Mouse (Mus musculus) 416B (cell line): Measurements from ENCODE around the gene Tex14.
A peak's percentile ranks its signal among the peaks of the same experiment; 100 is the strongest.
"Not testable (repeated sequence)": the region's sequence is repeated elsewhere in the genome, so short reads cannot be mapped to it uniquely, and the experiment has no call there.

ENCODE experiments used
- DNase-seq: peaks from one replicate; pipeline ENCODE4 v3.0.0; 2011; ENCODE audit warnings: low read depth

Gene Tex14

GRCm38 (mm10) chr11:87426450-87427250 lies 21.8 kb downstream of the Tex14 start:
- peak; percentile 99 for DNase-seq

GRCm38 (mm10) chr11:87427273-87428050 lies 22.6 kb downstream of the Tex14 start:
- DNase-seq: no peak

DNA sequence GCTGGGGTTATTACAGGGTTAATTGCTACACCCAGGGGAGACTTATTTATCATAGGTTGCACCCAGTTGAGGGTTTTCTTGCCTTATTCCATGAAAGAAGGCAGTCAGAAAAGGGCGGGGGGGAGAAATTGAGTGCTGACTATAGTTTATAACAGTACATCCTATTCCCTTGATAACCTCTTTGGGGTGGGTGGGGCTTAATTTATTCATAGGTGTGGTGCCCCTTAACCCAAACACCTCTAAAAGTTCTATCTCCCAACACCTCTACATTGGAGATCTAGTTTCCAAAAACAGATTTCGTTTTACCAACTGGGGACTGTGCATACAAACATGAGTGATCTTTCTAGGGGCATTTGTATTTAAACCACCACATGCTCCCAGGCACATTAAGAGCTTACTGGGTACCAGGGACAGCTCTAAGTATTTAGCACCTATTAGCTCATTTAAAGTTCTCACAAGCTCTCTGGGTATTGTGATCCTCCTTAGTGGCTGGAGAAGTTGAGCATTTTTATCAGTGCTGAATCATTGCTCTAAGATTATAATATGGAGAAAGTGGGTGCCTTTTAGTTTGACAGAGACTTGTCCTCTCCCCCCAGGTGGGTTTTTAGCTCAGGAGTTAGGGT lies 23.3 kb downstream of the Tex14 start:
- DNase-seq: no peak

GRCm38 (mm10) chr11:87429363-87429762 lies 24.5 kb downstream of the Tex14 start:
- no peak for DNase-seq

GRCm38 (mm10) chr11:87430374-87430773 lies 25.5 kb downstream of the Tex14 start:
- DNase-seq: no peak

- DNase-seq: not testable (repeated sequence)
These were observed 26.9 kb downstream of the Tex14 start for GRCm38 (mm10) chr11:87431813-87432212.

DNA sequence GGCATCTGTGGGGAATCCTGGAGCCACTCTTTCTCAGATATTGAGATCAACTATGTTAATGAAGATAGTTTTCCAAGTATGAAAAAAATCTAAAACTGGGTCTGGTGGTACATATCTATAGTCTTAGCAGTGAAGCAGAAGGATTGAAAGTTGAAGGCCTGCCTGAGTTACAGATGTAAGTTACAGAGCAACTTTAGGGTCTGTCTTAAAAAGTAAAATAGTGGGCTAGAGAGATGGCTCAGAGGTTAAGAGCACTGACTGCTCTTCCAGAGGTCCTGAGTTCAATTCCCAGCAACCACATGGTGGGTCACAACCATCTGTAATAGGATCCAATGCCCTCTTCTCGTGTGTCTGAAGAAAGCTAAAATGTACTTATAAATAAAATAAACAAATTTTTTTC lies 27.6 kb downstream of the Tex14 start:
- no peak for DNase-seq

GRCm38 (mm10) chr11:87432933-87433669 lies 28.2 kb downstream of the Tex14 start:
- DNase-seq: peak; percentile 56

- DNase-seq: not testable (repeated sequence)
These were observed 30.2 kb downstream of the Tex14 start for GRCm38 (mm10) chr11:87435107-87435506.

GRCm38 (mm10) chr11:87436326-87437232 lies 31.7 kb downstream of the Tex14 start:
- DNase-seq: no peak

- peak; percentile 39 for DNase-seq
These were observed 35.0 kb downstream of the Tex14 start for GRCm38 (mm10) chr11:87439796-87440420.

DNA sequence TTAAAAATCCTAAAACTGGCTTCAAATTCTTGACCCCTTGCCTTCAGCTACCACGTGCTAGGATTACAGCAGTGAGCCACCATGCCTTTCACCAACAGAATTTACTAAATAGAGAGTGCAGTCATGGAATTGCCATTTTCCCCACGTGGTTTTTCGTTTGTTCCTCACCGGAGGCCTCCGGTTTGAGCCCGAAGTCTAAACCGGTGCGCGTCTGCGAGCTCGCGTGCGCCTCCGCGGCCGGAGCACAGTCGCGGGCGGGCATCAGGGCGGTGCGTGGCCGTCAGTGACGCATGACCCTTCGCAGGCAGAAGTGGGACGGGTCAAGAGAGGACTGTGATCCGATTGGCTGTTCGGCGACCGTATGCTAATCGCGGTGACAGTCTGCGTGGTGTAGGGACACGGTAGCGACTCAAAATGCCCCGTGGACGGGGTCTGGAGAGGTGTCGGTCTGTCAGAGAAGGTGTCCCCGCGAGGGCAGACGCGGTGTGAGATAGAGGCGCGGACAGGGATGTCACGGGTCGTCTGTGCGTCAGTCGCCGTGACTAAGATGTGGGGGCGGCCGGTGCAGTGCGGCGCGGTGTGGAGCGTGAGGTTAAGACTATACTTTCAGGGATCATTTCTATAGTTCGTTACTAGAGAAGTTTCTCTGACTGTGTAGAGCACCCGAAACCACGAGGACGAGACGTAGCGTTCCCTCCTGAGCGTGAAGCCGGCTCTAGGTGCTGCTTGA lies 37.9 kb downstream of the Tex14 start:
- DNase-seq: peak; percentile 75

DNA sequence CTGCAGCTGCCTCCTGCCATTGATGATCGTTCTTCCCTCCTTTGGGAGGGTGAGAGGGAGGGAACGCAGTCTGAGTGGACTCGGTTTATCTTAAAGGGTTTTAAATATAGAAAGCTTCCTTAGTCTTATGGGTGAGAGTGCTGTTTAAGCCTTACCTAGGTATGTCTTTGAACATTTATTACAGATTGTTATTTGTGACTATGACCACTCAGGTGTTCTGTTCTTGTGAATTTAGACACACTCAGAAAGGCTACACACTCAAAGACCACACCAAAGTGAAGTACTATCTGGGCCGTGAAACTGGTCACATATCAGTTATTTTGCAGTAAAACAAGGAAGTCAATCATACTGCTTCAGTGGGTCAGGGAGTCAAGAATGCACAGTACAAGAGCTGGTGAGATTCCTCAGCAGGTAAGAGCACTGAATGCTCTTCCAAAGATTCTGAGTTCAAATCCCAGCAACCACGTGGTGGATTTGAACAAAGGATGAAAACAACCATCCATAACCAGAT lies 38.6 kb downstream of the Tex14 start:
- peak; percentile 96 for DNase-seq

GRCm38 (mm10) chr11:87444056-87444455 lies 39.2 kb downstream of the Tex14 start:
- not testable (repeated sequence) for DNase-seq

DNA sequence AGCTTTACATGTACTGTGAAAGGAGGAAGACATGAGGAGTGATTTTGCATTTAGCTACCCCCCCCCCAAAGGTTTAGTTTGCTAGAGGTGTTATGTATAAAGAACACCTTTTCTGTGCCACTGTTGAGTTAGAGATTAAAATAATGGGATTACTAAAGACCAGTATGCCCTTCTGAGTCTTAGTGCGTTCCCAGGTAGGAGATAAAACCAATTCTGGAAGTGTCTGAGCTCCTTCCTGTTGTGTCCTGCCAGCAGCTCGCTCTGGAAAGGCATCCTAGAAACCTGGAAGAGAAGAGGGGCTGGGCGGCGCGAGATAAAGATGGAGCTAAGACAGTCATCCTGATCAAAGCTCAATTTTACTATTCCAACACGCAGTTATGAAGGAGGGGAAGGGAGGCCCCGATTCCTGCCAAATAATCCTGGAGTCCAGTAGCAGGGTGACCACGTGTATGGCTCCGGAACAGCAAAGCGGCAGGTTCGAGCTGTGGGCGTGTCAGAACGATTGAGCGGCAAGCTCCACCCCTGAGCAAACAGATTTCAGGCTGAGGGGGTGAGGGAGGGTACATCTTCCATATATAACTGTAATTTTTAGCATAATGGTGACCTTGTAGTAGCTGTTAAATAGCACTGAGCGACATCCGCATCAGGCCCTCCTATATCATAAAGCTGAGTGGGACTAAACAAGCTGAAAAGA lies 40.0 kb downstream of the Tex14 start:
- DNase-seq: no peak

DNA sequence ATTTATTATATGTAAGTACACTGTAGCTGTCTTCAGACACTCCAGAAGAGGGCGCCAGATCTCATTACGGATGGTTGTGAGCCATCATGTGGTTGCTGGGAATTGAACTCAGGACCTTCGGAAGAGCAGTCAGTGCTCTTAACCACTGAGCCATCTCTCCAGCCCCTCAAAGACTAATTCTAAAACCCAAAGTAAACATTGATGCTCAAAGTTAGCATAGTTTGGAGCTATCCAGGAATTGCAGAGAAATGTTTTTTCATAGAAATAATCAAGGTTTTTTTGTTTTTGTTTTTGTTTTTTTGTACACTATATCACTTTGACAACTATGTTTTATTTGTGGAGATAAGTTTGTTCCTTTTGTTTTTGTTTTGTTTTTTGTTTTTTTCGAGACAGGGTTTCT lies 40.7 kb downstream of the Tex14 start:
- not testable (repeated sequence) for DNase-seq

DNA sequence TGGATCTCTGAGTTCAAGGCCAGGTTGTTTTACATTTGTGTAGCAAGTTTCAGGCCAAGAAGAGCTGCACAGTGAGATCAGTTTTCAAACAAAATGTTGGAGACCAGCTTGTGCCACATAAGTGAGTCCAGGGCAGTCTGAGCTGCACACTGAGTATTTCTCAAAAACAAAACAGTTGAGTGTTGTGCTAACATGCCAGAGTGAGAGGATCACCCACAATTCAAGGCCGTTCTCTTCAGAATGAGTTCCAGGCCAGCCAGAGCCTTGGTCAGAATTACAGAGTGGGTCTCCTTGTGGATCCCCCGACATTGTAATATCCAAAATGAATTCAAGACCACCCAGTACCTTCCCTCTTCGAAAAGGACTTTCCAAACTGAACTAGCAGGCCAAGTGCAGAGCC lies 41.3 kb downstream of the Tex14 start:
- DNase-seq: no peak

DNA sequence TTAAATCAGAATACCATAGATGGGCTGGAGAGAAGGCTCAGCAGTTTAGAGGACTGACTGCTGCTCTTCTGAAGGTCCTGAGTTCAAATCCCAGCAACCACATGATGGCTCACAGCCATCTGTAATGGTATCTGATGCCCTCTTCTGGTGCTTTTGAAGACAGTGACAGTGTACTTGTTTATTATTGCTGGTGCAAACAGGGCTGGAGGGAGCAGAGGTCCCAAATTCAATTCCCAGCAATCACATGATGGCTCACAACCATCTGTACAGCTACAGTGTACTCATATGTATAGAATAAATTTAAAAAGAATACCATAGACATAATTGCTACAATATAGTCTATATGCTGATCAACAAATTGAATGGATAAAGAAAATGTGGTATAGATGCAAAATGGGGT lies 42.6 kb downstream of the Tex14 start:
- peak; percentile 67 for DNase-seq

- peak; percentile 91 for DNase-seq
These were observed 43.2 kb downstream of the Tex14 start for GRCm38 (mm10) chr11:87448081-87448475.
